Mouse (Mus musculus) bone marrow macrophage, adult 2 months (primary cell): ENCODE data around the gene Pzp. TPM values are rescaled to one million over a fixed set of nuclear protein-coding genes. Genes with fewer than 3 reads are reported as not detected.

Source experiments
- H3K27ac ChIP-seq: 2 replicates; pipeline ENCODE4 v1.5.1; 2012; ENCODE audit warnings: low read depth, low read length; ENCODE audit not compliant: insufficient read depth
- H3K4me1 ChIP-seq: 2 replicates; pipeline ENCODE4 v1.6.1; 2012; ENCODE audit warnings: low read length; ENCODE audit not compliant: control insufficient read depth, insufficient read depth
- H3K4me3 ChIP-seq: 2 replicates; pipeline ENCODE4 v1.5.1; 2012; ENCODE audit warnings: mild to moderate bottlenecking, low read length, moderate library complexity; ENCODE audit not compliant: insufficient read depth
- CTCF ChIP-seq: IDR thresholded peaks from 2 replicates; pipeline ENCODE4 v1.5.1; 2012; ENCODE audit warnings: low read depth, mild to moderate bottlenecking, low read length, moderate library complexity
- POLR2A ChIP-seq: IDR thresholded peaks from 2 replicates; pipeline ENCODE4 v1.6.1; 2012; ENCODE audit warnings: mild to moderate bottlenecking, low read depth, low read length, borderline replicate concordance
- polyA plus RNA-seq: library from polyadenylated mRNA; stranded (reverse); fragments of >200 nt; gene quantifications from 2 replicates; pipeline ENCODE4 v1.2.4, GENCODE M21; 2012; ENCODE audit not compliant: missing spikeins, insufficient read depth, insufficient read length

The Pzp gene
- polyA plus RNA-seq: not detected in 2 replicates

GRCm38 (mm10) chr6:128526601-128527000 lies at the start of gene Pzp:
TSS of gene Pzp (minus strand) at chr6:128526720.
- no peak within 1 kb of the TSS for H3K27ac ChIP-seq
- TF ChIP-seq CTCF (no peak), POLR2A (no peak)
- H3K4me1 ChIP-seq: no peaks in the 10 kb centered on the region
- no peak within 1 kb of the TSS for H3K4me3 ChIP-seq

GRCm38 (mm10) chr6:128566589-128566988 lies 40.1 kb upstream of the Pzp start:
- Histone ChIP-seq H3K27ac (no peak overlapping the region), H3K4me3 (no peak overlapping the region), H3K4me1 (no peaks in the 10 kb centered on the region)
- no peak for TF ChIP-seq POLR2A
- no peak for TF ChIP-seq CTCF

- Histone ChIP-seq H3K4me1 (no peaks in the 10 kb centered on the region), H3K4me3 (no peak overlapping the region), H3K27ac (no peak overlapping the region)
- TF ChIP-seq POLR2A: no peak
- no peak for TF ChIP-seq CTCF
Measured at GRCm38 (mm10) chr6:128554049-128554448, 27.5 kb upstream of the Pzp start.

GRCm38 (mm10) chr6:128549463-128550452 lies 23.2 kb upstream of the Pzp start:
- no peak for TF ChIP-seq CTCF
- no peak overlapping the region for H3K27ac ChIP-seq
- H3K4me1 ChIP-seq: no peaks in the 10 kb centered on the region
- H3K4me3 ChIP-seq: no peak overlapping the region

- no peaks in the 10 kb centered on the region for H3K4me1 ChIP-seq
- TF ChIP-seq POLR2A: no peak
- no peak for TF ChIP-seq CTCF
- H3K4me3 ChIP-seq: no peak overlapping the region
- H3K27ac ChIP-seq: no peak overlapping the region
Measured at GRCm38 (mm10) chr6:128548532-128548931, 22.0 kb upstream of the Pzp start.

- Histone ChIP-seq H3K4me3 (no peak overlapping the region), H3K27ac (no peak overlapping the region), H3K4me1 (no peaks in the 10 kb centered on the region)
- TF ChIP-seq POLR2A (no peak), CTCF (no peak)
Measured at GRCm38 (mm10) chr6:128545402-128545801, 18.9 kb upstream of the Pzp start.

GRCm38 (mm10) chr6:128543226-128543625 lies 16.7 kb upstream of the Pzp start:
- no peak for TF ChIP-seq POLR2A
- TF ChIP-seq CTCF: no peak
- no peak overlapping the region for H3K27ac ChIP-seq
- no peak overlapping the region for H3K4me3 ChIP-seq
- no peaks in the 10 kb centered on the region for H3K4me1 ChIP-seq

GRCm38 (mm10) chr6:128535250-128535649 lies 8.7 kb upstream of the Pzp start:
- Histone ChIP-seq H3K4me3 (no peak overlapping the region), H3K27ac (no peak overlapping the region), H3K4me1 (no peaks in the 10 kb centered on the region)
- TF ChIP-seq CTCF: no peak
- no peak for TF ChIP-seq POLR2A

GRCm38 (mm10) chr6:128533296-128533695 lies 6.8 kb upstream of the Pzp start:
- Histone ChIP-seq H3K4me1 (no peaks in the 10 kb centered on the region), H3K4me3 (no peak overlapping the region), H3K27ac (no peak overlapping the region)
- TF ChIP-seq CTCF: no peak
- no peak for TF ChIP-seq POLR2A

- Histone ChIP-seq H3K4me1 (no peaks in the 10 kb centered on the region), H3K4me3 (no peak overlapping the region), H3K27ac (no peak overlapping the region)
- TF ChIP-seq POLR2A (no peak), CTCF (no peak)
Measured at GRCm38 (mm10) chr6:128532701-128533100, 6.2 kb upstream of the Pzp start.

GRCm38 (mm10) chr6:128528491-128528890 lies 2.0 kb upstream of the Pzp start:
- no peak for TF ChIP-seq POLR2A
- TF ChIP-seq CTCF: no peak
- no peak overlapping the region for H3K4me3 ChIP-seq
- no peaks in the 10 kb centered on the region for H3K4me1 ChIP-seq
- H3K27ac ChIP-seq: no peak overlapping the region
